Mouse (Mus musculus) kidney, embryonic 16.5 days (tissue): ENCODE measurements around the gene Elmsan1. TPM values are rescaled to one million over a fixed set of nuclear protein-coding genes. Genes with fewer than 3 reads are reported as not detected.

ENCODE experiments used
- ATAC-seq: fragments of 200-750 bp; cut with Nextera tagmentation; 2 replicates; pipeline ENCODE4 v1.8.0; 2017; ENCODE audit warnings: moderate TSS enrichment; ENCODE audit not compliant: low FRiP score, low TSS enrichment
- H3K27ac ChIP-seq: fragments of 300-500 bp; sonication (generic); 2 replicates; pipeline ENCODE4 v1.5.1; 2014; ENCODE audit warnings: low read length
- H3K27me3 ChIP-seq: fragments of 300-500 bp; sonication (generic); 2 replicates; pipeline ENCODE4 v1.6.1; 2014; ENCODE audit warnings: low read length, control low read depth, mixed read lengths; ENCODE audit not compliant: insufficient read depth
- H3K36me3 ChIP-seq: fragments of 300-500 bp; sonication (generic); 2 replicates; pipeline ENCODE4 v1.6.1; 2014; ENCODE audit warnings: low read length, control low read depth, mixed read lengths; ENCODE audit not compliant: insufficient read depth
- H3K4me1 ChIP-seq: fragments of 300-500 bp; sonication (generic); 2 replicates; pipeline ENCODE4 v1.6.1; 2014; ENCODE audit warnings: low read length, control low read depth, mixed read lengths; ENCODE audit not compliant: insufficient read depth
- H3K4me2 ChIP-seq: fragments of 300-500 bp; sonication (generic); replicated peaks from 2 replicates; pipeline ENCODE4 v1.6.1; 2014; ENCODE audit warnings: low read depth, low read length
- H3K4me3 ChIP-seq: fragments of 300-500 bp; sonication (generic); 2 replicates; pipeline ENCODE4 v1.5.1; 2014; ENCODE audit warnings: mild to moderate bottlenecking, low read length
- H3K9ac ChIP-seq: fragments of 300-500 bp; sonication (generic); replicated peaks from 2 replicates; pipeline ENCODE4 v1.6.1; 2014; ENCODE audit warnings: low read length
- H3K9me3 ChIP-seq: fragments of 300-500 bp; sonication (generic); 2 replicates; pipeline ENCODE4 v1.6.1; 2016; ENCODE audit warnings: low read length, control low read depth
- WGBS: fragments of 180-500 bp; shearing (Covaris S2); extraction: QIAGEN DNeasy Blood & Tissue Kit; methylation state at CpG from one replicate; pipeline ENCODE4 v1.1.7; 2014; 5-methylcytosine and 5-hydroxymethylcytosine counted together
- polyA plus RNA-seq: library from polyadenylated mRNA; unstranded; fragments of >200 nt; fragmentation: Nextera tagmentation; extraction: Ambion mirVana; gene quantifications from 2 replicates; pipeline ENCODE4 v1.2.1, GENCODE M21; 2015

The Elmsan1 gene
- polyA plus RNA-seq, 1 experiment from 2014 or later: 8.6 TPM

- no peak overlapping the region for H3K27ac ChIP-seq
- no peak overlapping the region for H3K4me3 ChIP-seq
- no peaks in the 10 kb centered on the region for H3K9me3 ChIP-seq
- H3K36me3 ChIP-seq: no peaks in the 10 kb centered on the region
- no peak for ATAC-seq
- no peaks in the 10 kb centered on the region for H3K27me3 ChIP-seq
- H3K4me1 ChIP-seq: peaks cover 29% of the 10 kb centered on the region
- no peak overlapping the region for H3K9ac ChIP-seq
- WGBS: 69% methylated on average over 8 of the region's 8 CpGs
- H3K4me2 ChIP-seq: no peak overlapping the region
Observed at GRCm38 (mm10) chr12:84198076-84198679, 20.5 kb downstream of the Elmsan1 start.

DNA sequence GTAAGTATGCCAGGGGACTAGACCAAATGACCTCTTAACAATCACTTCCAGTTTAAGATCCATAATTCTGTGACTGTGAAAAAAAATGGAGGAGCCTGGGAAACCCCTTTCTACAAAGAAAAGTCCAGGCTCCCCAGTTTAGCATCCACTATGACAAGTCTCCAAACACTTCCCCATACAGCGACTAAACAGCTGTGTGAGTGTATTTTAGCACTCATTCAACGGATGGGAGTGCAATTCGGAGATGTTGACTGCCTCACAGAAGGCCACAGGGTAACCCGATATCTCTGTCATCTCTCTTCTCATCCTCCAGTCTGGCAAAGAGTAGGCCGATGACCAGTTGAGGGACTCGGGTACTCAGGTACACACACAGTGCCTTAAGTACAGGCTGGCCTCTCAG, 23.5 kb downstream of the Elmsan1 start:
- no peaks in the 10 kb centered on the region for H3K27me3 ChIP-seq
- no peak overlapping the region for H3K27ac ChIP-seq
- H3K4me3 ChIP-seq: no peak overlapping the region
- ATAC-seq: no peak
- peaks cover 46% of the 10 kb centered on the region for H3K4me1 ChIP-seq
- no peaks in the 10 kb centered on the region for H3K36me3 ChIP-seq
- H3K9ac ChIP-seq: no peak overlapping the region
- no peak overlapping the region for H3K4me2 ChIP-seq
- no peaks in the 10 kb centered on the region for H3K9me3 ChIP-seq
- WGBS: 32% methylated on average over 6 of the region's 6 CpGs

DNA sequence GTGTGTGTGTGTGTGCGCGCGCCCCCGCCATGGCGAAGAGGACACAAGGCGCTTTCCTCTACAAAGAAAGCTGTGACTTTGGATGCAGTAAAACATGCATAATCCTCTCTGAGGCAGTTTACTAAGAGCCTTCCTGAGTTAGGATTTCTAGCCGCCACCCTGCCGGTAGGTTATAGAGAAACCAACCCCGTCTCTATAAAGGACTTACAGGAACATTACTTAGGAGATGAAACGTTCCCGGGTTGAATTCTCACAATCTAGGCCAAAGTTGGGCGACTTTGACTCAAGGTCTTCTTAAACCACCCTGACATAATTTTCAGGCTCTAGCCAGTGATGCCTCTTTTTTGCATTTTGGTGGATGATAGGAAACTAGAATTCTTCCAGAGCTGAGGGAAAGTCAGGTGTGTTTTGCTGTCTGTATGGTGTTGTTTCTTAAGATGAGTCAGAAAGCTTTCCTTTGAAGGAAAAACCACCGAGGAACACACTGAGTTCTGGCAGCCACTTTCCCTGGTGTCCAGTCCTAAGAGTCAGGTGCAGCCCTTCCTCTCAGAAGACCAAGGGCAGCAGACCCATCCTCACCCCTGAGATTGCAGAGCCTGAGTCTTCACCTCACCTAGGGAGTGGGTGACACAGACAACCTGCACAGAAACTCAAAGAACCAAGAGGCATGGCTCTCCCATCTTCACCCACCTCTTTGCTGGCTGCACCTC, 24.1 kb downstream of the Elmsan1 start:
- Histone ChIP-seq H3K27me3 (no peaks in the 10 kb centered on the region), H3K9me3 (no peaks in the 10 kb centered on the region), H3K4me3 (peak overlapping the region; percentile 75), H3K36me3 (no peaks in the 10 kb centered on the region), H3K4me2 (peak overlapping the region; percentile 73), H3K27ac (peak overlapping the region; percentile 98), H3K9ac (peak overlapping the region; percentile 46), H3K4me1 (peaks cover 52% of the 10 kb centered on the region)
- ATAC-seq: no peak
- WGBS: 4% methylated on average over 13 of the region's 13 CpGs

DNA sequence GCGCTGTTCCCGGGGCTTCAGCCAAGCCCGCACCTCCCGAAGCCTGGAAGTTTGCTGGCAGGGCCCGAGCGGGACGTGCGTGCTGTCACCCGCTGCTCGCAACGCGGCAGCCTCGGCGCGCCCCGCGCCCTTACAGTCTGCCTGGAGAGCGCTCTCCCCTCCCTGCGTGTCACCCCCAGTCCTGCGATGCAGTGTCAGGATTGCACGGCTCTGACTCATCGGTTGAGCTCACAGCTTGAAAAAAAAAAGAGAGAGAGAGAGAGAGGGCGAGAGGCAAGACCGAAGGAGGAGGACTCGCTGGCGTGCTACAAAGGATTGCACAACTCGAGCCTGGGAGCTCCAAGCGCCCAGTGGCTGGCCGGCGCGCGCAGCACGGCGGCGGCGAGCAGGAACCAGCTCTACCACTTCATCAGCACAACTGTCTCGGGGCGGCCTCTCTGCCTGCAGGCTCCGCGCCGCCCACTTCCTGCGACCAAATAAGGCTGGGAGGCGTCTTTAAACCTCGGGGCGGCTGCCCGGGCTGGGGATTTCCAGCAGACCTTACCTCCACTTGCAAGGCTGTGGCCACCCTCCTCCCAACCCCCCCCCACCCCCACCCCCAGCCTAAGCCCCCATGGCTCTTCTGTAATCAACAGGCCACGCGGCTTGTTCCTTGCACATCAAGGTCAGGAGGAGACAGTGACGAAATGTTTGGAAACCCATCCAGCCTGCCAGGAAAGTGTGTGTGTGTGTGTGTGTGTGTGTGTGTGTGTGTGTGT, 24.9 kb downstream of the Elmsan1 start:
- peak overlapping the region; percentile 75 for H3K4me3 ChIP-seq
- 0% methylated on average over 47 of the region's 49 CpGs for WGBS
- H3K27me3 ChIP-seq: no peaks in the 10 kb centered on the region
- H3K4me2 ChIP-seq: peak overlapping the region; percentile 73
- H3K4me1 ChIP-seq: peaks cover 60% of the 10 kb centered on the region
- H3K9ac ChIP-seq: peak overlapping the region; percentile 88
- no peaks in the 10 kb centered on the region for H3K9me3 ChIP-seq
- peak overlapping the region; percentile 98 for H3K27ac ChIP-seq
- H3K36me3 ChIP-seq: no peaks in the 10 kb centered on the region
- peak; percentile 88 for ATAC-seq

- WGBS: under 1% methylated on average over 101 of the region's 102 CpGs
- Histone ChIP-seq H3K4me3 (peak overlapping the region; percentile 75), H3K4me2 (peak overlapping the region; percentile 73), H3K36me3 (no peaks in the 10 kb centered on the region), H3K4me1 (peaks cover 67% of the 10 kb centered on the region), H3K27ac (peak overlapping the region; percentile 98), H3K9ac (peak overlapping the region; percentile 88), H3K9me3 (no peaks in the 10 kb centered on the region), H3K27me3 (no peaks in the 10 kb centered on the region)
- peak; percentile 32 for ATAC-seq
Observed at GRCm38 (mm10) chr12:84192741-84193641, 25.7 kb downstream of the Elmsan1 start.

GRCm38 (mm10) chr12:84192280-84192679, 26.4 kb downstream of the Elmsan1 start:
- H3K27ac ChIP-seq: peak overlapping the region; percentile 98
- peak overlapping the region; percentile 88 for H3K9ac ChIP-seq
- peaks cover 71% of the 10 kb centered on the region for H3K4me1 ChIP-seq
- H3K27me3 ChIP-seq: no peaks in the 10 kb centered on the region
- H3K4me2 ChIP-seq: peak overlapping the region; percentile 73
- 4% methylated on average over 13 of the region's 13 CpGs for WGBS
- ATAC-seq: no peak
- no peaks in the 10 kb centered on the region for H3K36me3 ChIP-seq
- H3K4me3 ChIP-seq: peak overlapping the region; percentile 75
- H3K9me3 ChIP-seq: no peaks in the 10 kb centered on the region

GRCm38 (mm10) chr12:84191770-84192169, 26.9 kb downstream of the Elmsan1 start:
- H3K9me3 ChIP-seq: no peaks in the 10 kb centered on the region
- no peak overlapping the region for H3K27ac ChIP-seq
- peaks cover 76% of the 10 kb centered on the region for H3K4me1 ChIP-seq
- WGBS: 14% methylated on average over 5 of the region's 5 CpGs
- H3K9ac ChIP-seq: peak overlapping the region; percentile 88
- H3K4me3 ChIP-seq: peak overlapping the region; percentile 75
- H3K4me2 ChIP-seq: peak overlapping the region; percentile 73
- no peaks in the 10 kb centered on the region for H3K27me3 ChIP-seq
- no peak for ATAC-seq
- no peaks in the 10 kb centered on the region for H3K36me3 ChIP-seq

DNA sequence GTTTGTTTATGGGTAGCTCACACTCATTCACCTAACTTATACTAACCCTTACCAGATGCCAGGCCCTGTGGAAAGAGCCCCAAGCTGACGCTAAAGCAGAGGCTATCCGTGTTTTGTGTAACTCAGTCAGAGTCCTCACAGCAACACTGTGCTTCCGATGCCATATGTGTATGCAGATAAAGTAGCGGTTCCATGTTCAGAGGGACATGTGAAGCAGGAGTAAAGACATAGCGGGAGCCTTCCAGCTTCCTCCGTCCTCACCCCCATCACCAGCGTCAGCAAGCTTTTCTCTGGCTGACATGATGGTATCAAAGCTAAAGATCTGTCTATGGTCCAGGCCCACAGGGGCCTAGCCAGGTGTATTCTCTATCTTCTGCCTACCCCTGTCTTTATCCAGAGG, 27.5 kb downstream of the Elmsan1 start:
- H3K4me2 ChIP-seq: peak overlapping the region; percentile 73
- H3K27me3 ChIP-seq: no peaks in the 10 kb centered on the region
- no peaks in the 10 kb centered on the region for H3K36me3 ChIP-seq
- H3K27ac ChIP-seq: no peak overlapping the region
- 64% methylated on average over 7 of the region's 7 CpGs for WGBS
- H3K9me3 ChIP-seq: no peaks in the 10 kb centered on the region
- peaks cover 81% of the 10 kb centered on the region for H3K4me1 ChIP-seq
- no peak for ATAC-seq
- H3K9ac ChIP-seq: peak overlapping the region; percentile 36; the same call in 1 of the 2 replicates
- no peak overlapping the region for H3K4me3 ChIP-seq

DNA sequence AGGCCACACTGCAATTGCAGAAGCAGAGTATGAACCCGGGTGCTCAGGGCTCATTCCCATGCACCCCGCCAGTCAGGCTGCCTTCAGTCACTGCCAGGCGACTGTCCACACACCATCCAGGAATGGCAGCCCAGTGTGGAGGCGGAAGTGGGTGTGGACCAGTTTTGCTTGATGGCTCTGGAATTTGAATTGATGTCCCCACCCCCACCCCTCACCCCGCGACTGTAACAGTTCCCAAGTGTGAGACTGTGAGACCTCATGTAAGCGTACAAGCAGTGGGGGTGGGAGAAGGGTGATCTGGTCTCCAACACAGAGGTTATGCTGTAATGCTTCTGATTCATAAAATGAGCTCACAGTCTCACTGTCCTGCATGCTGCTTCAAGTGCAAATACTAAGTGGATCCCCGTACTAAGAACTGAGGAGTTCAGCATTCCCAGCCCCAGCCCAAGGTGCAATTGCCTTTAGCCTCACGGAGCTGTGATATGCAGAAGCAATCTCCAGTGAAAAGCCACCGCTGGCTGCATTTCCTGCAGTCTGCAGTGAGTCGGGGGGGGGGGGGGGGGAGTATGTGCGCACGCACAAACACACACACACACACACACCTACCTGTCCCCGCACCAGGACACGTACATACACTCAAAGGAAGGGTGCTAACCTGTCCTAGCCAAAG, 28.4 kb downstream of the Elmsan1 start:
- Histone ChIP-seq H3K4me1 (peaks cover 80% of the 10 kb centered on the region), H3K27ac (0 out of 2 replicates have a peak overlapping the region, but pooled peaks have one; percentile 29), H3K9ac (no peak overlapping the region; the same call in 1 of the 2 replicates), H3K36me3 (no peaks in the 10 kb centered on the region), H3K27me3 (no peaks in the 10 kb centered on the region), H3K4me3 (0 out of 2 replicates have a peak overlapping the region, but pooled peaks have one; percentile 9), H3K9me3 (no peaks in the 10 kb centered on the region), H3K4me2 (peak overlapping the region; percentile 40)
- WGBS: 26% methylated on average over 11 of the region's 15 CpGs
- no peak for ATAC-seq
